Mouse (Mus musculus) intestine, embryonic 15.5 days (tissue): Measurements from ENCODE around the gene Tnfrsf1b. TPM values are rescaled to one million over a fixed set of nuclear protein-coding genes. Genes with fewer than 3 reads are reported as not detected.
A peak's percentile ranks its signal among the peaks of the same experiment; 100 is the strongest.

Source experiments
- ATAC-seq: fragments of 200-750 bp; cut with Nextera tagmentation; 2 replicates; pipeline ENCODE4 v1.8.0; 2017; ENCODE audit warnings: moderate TSS enrichment, moderate library complexity
- H3K27ac ChIP-seq: fragments of 300-500 bp; sonication (generic); 2 replicates; pipeline ENCODE4 v1.5.1; 2015; ENCODE audit warnings: mild to moderate bottlenecking, inconsistent platforms
- H3K27me3 ChIP-seq: fragments of 300-500 bp; sonication (generic); replicated peaks from 2 replicates; pipeline ENCODE4 v1.6.1; 2015; ENCODE audit warnings: inconsistent platforms
- H3K36me3 ChIP-seq: fragments of 300-500 bp; sonication (generic); 2 replicates; pipeline ENCODE4 v1.6.1; 2015; ENCODE audit warnings: inconsistent platforms
- H3K4me1 ChIP-seq: fragments of 300-500 bp; sonication (generic); replicated peaks from 2 replicates; pipeline ENCODE4 v1.6.1; 2015; ENCODE audit warnings: inconsistent platforms
- H3K4me2 ChIP-seq: fragments of 300-500 bp; sonication (generic); replicated peaks from 2 replicates; pipeline ENCODE4 v1.6.1; 2015; ENCODE audit warnings: mild to moderate bottlenecking, inconsistent platforms
- H3K4me3 ChIP-seq: fragments of 300-500 bp; sonication (generic); replicated peaks from 2 replicates; pipeline ENCODE4 v1.5.1; 2015; ENCODE audit warnings: inconsistent platforms
- H3K9ac ChIP-seq: fragments of 300-500 bp; sonication (generic); 2 replicates; pipeline ENCODE4 v1.6.1; 2015; ENCODE audit warnings: inconsistent platforms
- H3K9me3 ChIP-seq: fragments of 300-500 bp; sonication (generic); 2 replicates; pipeline ENCODE4 v1.6.1; 2016; ENCODE audit warnings: inconsistent platforms
- WGBS: fragments of 180-500 bp; shearing (Covaris S2); methylation state at CpG from one replicate; pipeline ENCODE4 v1.1.7; 2015; 5-methylcytosine and 5-hydroxymethylcytosine counted together
- polyA plus RNA-seq: library from polyadenylated mRNA; unstranded; fragments of >200 nt; fragmentation: Nextera tagmentation; extraction: Ambion mirVana; gene quantifications from 2 replicates; pipeline ENCODE4 v1.2.1, GENCODE M21; 2015

Tnfrsf1b gene
- 5.3 and 5.9 TPM in 2 replicates for polyA plus RNA-seq

- Histone ChIP-seq H3K36me3 (no peaks in the 10 kb centered on the region), H3K9ac (peak within 1 kb of the TSS; percentile 53), H3K4me2 (peak within 1 kb of the TSS; percentile 85), H3K9me3 (no peaks in the 10 kb centered on the region), H3K4me3 (peak within 1 kb of the TSS; percentile 49), H3K27ac (no peak within 1 kb of the TSS), H3K27me3 (no peaks in the 10 kb centered on the region), H3K4me1 (no peaks in the 10 kb centered on the region)
- ATAC-seq, result peak; percentile 95
- WGBS, result under 1% methylated on average over 47 of the region's 47 CpGs
Measured at GRCm38 (mm10) chr4:145246173-145247011, at the start of gene Tnfrsf1b. Tnfrsf1b (minus strand) TSS chr4:145246870.

GRCm38 (mm10) chr4:145295589-145296300, 49.1 kb upstream of the Tnfrsf1b start:
- H3K27ac ChIP-seq, result no peak overlapping the region
- H3K9ac ChIP-seq, result no peak overlapping the region
- H3K4me2 ChIP-seq, result no peak overlapping the region
- H3K36me3 ChIP-seq, result no peaks in the 10 kb centered on the region
- WGBS, result 47% methylated on average over 5 of the region's 5 CpGs
- no peaks in the 10 kb centered on the region for H3K4me1 ChIP-seq
- no peak for ATAC-seq
- H3K9me3 ChIP-seq, result no peaks in the 10 kb centered on the region
- H3K27me3 ChIP-seq, result no peaks in the 10 kb centered on the region
- no peak overlapping the region for H3K4me3 ChIP-seq

GRCm38 (mm10) chr4:145294588-145294987, 47.9 kb upstream of the Tnfrsf1b start:
- 77% methylated on average over 5 of the region's 5 CpGs for WGBS

GRCm38 (mm10) chr4:145286369-145287120, 39.9 kb upstream of the Tnfrsf1b start:
- Histone ChIP-seq H3K36me3 (no peaks in the 10 kb centered on the region), H3K4me3 (no peak overlapping the region), H3K4me1 (no peaks in the 10 kb centered on the region), H3K9ac (no peak overlapping the region), H3K27me3 (no peaks in the 10 kb centered on the region), H3K4me2 (no peak overlapping the region), H3K27ac (no peak overlapping the region), H3K9me3 (no peaks in the 10 kb centered on the region)
- 44% methylated on average over 4 of the region's 4 CpGs for WGBS
- peak; percentile 86 for ATAC-seq

More at GRCm38 (mm10) chr4:145294588-145294987, 47.9 kb upstream of the Tnfrsf1b start:
- Histone ChIP-seq H3K4me3 (no peak overlapping the region), H3K4me2 (no peak overlapping the region), H3K4me1 (no peaks in the 10 kb centered on the region), H3K9ac (no peak overlapping the region), H3K27me3 (no peaks in the 10 kb centered on the region), H3K27ac (no peak overlapping the region), H3K9me3 (no peaks in the 10 kb centered on the region), H3K36me3 (no peaks in the 10 kb centered on the region)
- no peak for ATAC-seq

- Histone ChIP-seq H3K4me1 (no peaks in the 10 kb centered on the region), H3K36me3 (no peaks in the 10 kb centered on the region), H3K9me3 (no peaks in the 10 kb centered on the region), H3K27me3 (no peaks in the 10 kb centered on the region), H3K4me2 (no peak overlapping the region), H3K4me3 (no peak overlapping the region), H3K27ac (no peak overlapping the region), H3K9ac (no peak overlapping the region)
- WGBS, result 95% methylated on average over 4 of the region's 4 CpGs
- ATAC-seq, result no peak
Measured at GRCm38 (mm10) chr4:145284675-145285074, 38.0 kb upstream of the Tnfrsf1b start.

GRCm38 (mm10) chr4:145283441-145283840, 36.8 kb upstream of the Tnfrsf1b start:
- no peak for ATAC-seq
- Histone ChIP-seq H3K4me1 (no peaks in the 10 kb centered on the region), H3K27me3 (no peaks in the 10 kb centered on the region), H3K9ac (no peak overlapping the region), H3K9me3 (no peaks in the 10 kb centered on the region), H3K36me3 (no peaks in the 10 kb centered on the region), H3K4me3 (no peak overlapping the region), H3K27ac (no peak overlapping the region), H3K4me2 (no peak overlapping the region)
- 68% methylated on average over 6 of the region's 6 CpGs for WGBS

GRCm38 (mm10) chr4:145280966-145281365, 34.3 kb upstream of the Tnfrsf1b start:
- Histone ChIP-seq H3K4me1 (no peaks in the 10 kb centered on the region), H3K27me3 (no peaks in the 10 kb centered on the region), H3K9me3 (no peaks in the 10 kb centered on the region), H3K9ac (no peak overlapping the region), H3K36me3 (no peaks in the 10 kb centered on the region), H3K4me3 (no peak overlapping the region), H3K27ac (no peak overlapping the region), H3K4me2 (no peak overlapping the region)
- WGBS, result 86% methylated on average over 6 of the region's 6 CpGs
- peak; percentile 24; the same call in 1 of the 2 replicates for ATAC-seq

- WGBS, result 54% methylated on average over 3 of the region's 3 CpGs
- Histone ChIP-seq H3K27me3 (no peaks in the 10 kb centered on the region), H3K9ac (no peak overlapping the region), H3K9me3 (no peaks in the 10 kb centered on the region), H3K4me2 (no peak overlapping the region), H3K36me3 (no peaks in the 10 kb centered on the region), H3K4me3 (no peak overlapping the region), H3K4me1 (no peaks in the 10 kb centered on the region), H3K27ac (no peak overlapping the region)
- ATAC-seq, result peak; percentile 82
Measured at GRCm38 (mm10) chr4:145278724-145279370, 32.2 kb upstream of the Tnfrsf1b start.

GRCm38 (mm10) chr4:145278231-145278630, 31.6 kb upstream of the Tnfrsf1b start:
- no peaks in the 10 kb centered on the region for H3K9me3 ChIP-seq
- 92% methylated on average over 2 of the region's 2 CpGs for WGBS
- no peak overlapping the region for H3K9ac ChIP-seq
- no peaks in the 10 kb centered on the region for H3K4me1 ChIP-seq
- H3K27ac ChIP-seq, result no peak overlapping the region
- no peak for ATAC-seq
- H3K4me2 ChIP-seq, result no peak overlapping the region
- no peak overlapping the region for H3K4me3 ChIP-seq
- H3K36me3 ChIP-seq, result no peaks in the 10 kb centered on the region
- H3K27me3 ChIP-seq, result no peaks in the 10 kb centered on the region

- Histone ChIP-seq H3K9ac (no peak overlapping the region), H3K9me3 (no peaks in the 10 kb centered on the region), H3K36me3 (no peaks in the 10 kb centered on the region), H3K27me3 (no peaks in the 10 kb centered on the region), H3K27ac (no peak overlapping the region), H3K4me1 (no peaks in the 10 kb centered on the region), H3K4me3 (no peak overlapping the region), H3K4me2 (no peak overlapping the region)
- 82% methylated on average over 6 of the region's 6 CpGs for WGBS
- no peak for ATAC-seq
Measured at GRCm38 (mm10) chr4:145276368-145277249, 29.9 kb upstream of the Tnfrsf1b start.

GRCm38 (mm10) chr4:145274887-145275286, 28.2 kb upstream of the Tnfrsf1b start:
- ATAC-seq, result no peak
- H3K36me3 ChIP-seq, result no peaks in the 10 kb centered on the region

More at GRCm38 (mm10) chr4:145274887-145275286, 28.2 kb upstream of the Tnfrsf1b start:
- WGBS, result 96% methylated on average over 5 of the region's 5 CpGs
- no peak overlapping the region for H3K4me2 ChIP-seq
- no peaks in the 10 kb centered on the region for H3K4me1 ChIP-seq
- H3K27me3 ChIP-seq, result no peaks in the 10 kb centered on the region
- H3K9me3 ChIP-seq, result no peaks in the 10 kb centered on the region
- H3K4me3 ChIP-seq, result no peak overlapping the region
- H3K27ac ChIP-seq, result no peak overlapping the region
- no peak overlapping the region for H3K9ac ChIP-seq
